Mouse (Mus musculus) Patski (cell line): Measurements from ENCODE around the gene Ece1. TPM values are rescaled to one million over a fixed set of nuclear protein-coding genes. Genes with fewer than 3 reads are reported as not detected.

Experiments
- ATAC-seq: fragments of 100-300 bp; one replicate; pipeline ENCODE4 v1.8.0; 2021
- CTCF ChIA-PET: fragments of 350-600 bp; sonication (Branson Sonifier 250); formaldehyde crosslinking; loops from one replicate; lab custom pipeline; 2022; ENCODE audit warnings: inconsistent platforms; lab: Charles Lee
- POLR2A ChIA-PET: fragments of 350-600 bp; sonication (Branson Sonifier 250); formaldehyde crosslinking; loops from one replicate; lab custom pipeline; 2022; ENCODE audit warnings: antibody characterized with exemption, inconsistent platforms; lab: Charles Lee
- DNase-seq: peaks from one replicate; pipeline ENCODE4 v3.0.0-alpha.2; 2011; ENCODE audit warnings: low read depth, low spot score
- H3K27me3 ChIP-seq: fragments of 371-371 bp; one replicate; pipeline ENCODE4 v1.5.1; 2021
- CTCF ChIP-seq: fragments of 100-300 bp; IDR thresholded peaks from one replicate; pipeline ENCODE4 v1.5.1; 2021
- in situ Hi-C: fragments of 300-500 bp; cut with MboI; formaldehyde crosslinking; loops from 3 replicates; pipeline ENCODE4 v1.11.1; 2018; ENCODE audit warnings: low pct_unique_long_range_greater_than_20kb, mixed read lengths
- polyA plus RNA-seq: library from polyadenylated mRNA; unstranded; gene quantifications from one replicate; pipeline ENCODE4 v1.2.3, GENCODE M21; 2021

Ece1 gene
- polyA plus RNA-seq, 1 experiment from 2014 or later = 147 TPM

GRCm38 (mm10) chr4:137933328-137933727 is 71.3 kb downstream of the Ece1 start:
- no peak for TF ChIP-seq CTCF
- no peak for DNase-seq
- in situ Hi-C loops = no loop called here
- ChIA-PET POLR2A (no interaction called here), CTCF (no interaction called here)
- no peaks in the 10 kb centered on the region for H3K27me3 ChIP-seq
- no peak for ATAC-seq

- CTCF ChIA-PET = interaction anchor here (1.0 kb wide), 1 partner anchor 65 kb away, joined by 3 read pairs; no protein-coding TSS in a partner anchor
- no peak for DNase-seq
- H3K27me3 ChIP-seq = no peaks in the 10 kb centered on the region
- no peak for TF ChIP-seq CTCF
- in situ Hi-C loops = no loop called here
- POLR2A ChIA-PET = no interaction called here
- ATAC-seq = no peak
Observed at GRCm38 (mm10) chr4:137936134-137936533, 74.1 kb downstream of the Ece1 start.

GRCm38 (mm10) chr4:137940061-137940460 is 78.0 kb downstream of the Ece1 start:
- in situ Hi-C loops = loop anchor here (5.0 kb wide), 1 partner anchor 43 kb away; no protein-coding TSS in a partner anchor
- ATAC-seq (no peak), DNase-seq (no peak)
- no peak for TF ChIP-seq CTCF
- POLR2A ChIA-PET = no interaction called here
- CTCF ChIA-PET = interaction anchor here (2.3 kb wide), 1 partner anchor 12 kb away, joined by 11 read pairs; no protein-coding TSS in a partner anchor
- H3K27me3 ChIP-seq = no peaks in the 10 kb centered on the region

- POLR2A ChIA-PET = interaction anchor here (0.6 to 0.7 kb wide), 2 partner anchors 13 to 15 kb away, joined by 3 read pairs; no protein-coding TSS in a partner anchor
- DNase-seq (no peak), ATAC-seq (no peak)
- in situ Hi-C loops = loop anchor here (5.0 kb wide), 1 partner anchor 44 kb away; no protein-coding TSS in a partner anchor
- CTCF ChIA-PET = interaction anchor here (2.0 to 2.3 kb wide), 2 partner anchors 11 to 12 kb away, joined by 4 to 11 read pairs; no protein-coding TSS in a partner anchor
- no peaks in the 10 kb centered on the region for H3K27me3 ChIP-seq
- no peak for TF ChIP-seq CTCF
Observed at GRCm38 (mm10) chr4:137941131-137941844, 79.3 kb downstream of the Ece1 start.

GRCm38 (mm10) chr4:137941871-137942781 is 80.1 kb downstream of the Ece1 start:
- DNase-seq = no peak
- in situ Hi-C loops = loop anchor here (5.0 kb wide), 1 partner anchor 45 kb away; no protein-coding TSS in a partner anchor

GRCm38 (mm10) chr4:137942782-137943486 is 80.9 kb downstream of the Ece1 start:
- H3K27me3 ChIP-seq = no peaks in the 10 kb centered on the region
- in situ Hi-C loops = loop anchor here (5.0 kb wide), 1 partner anchor 46 kb away; no protein-coding TSS in a partner anchor
- no peak for TF ChIP-seq CTCF
- DNase-seq (no peak), ATAC-seq (no peak)
- ChIA-PET CTCF (interaction anchor here (1.8 to 2.1 kb wide), 3 partner anchors 10 to 25 kb away, joined by 4 to 8 read pairs (median 5); no protein-coding TSS in a partner anchor), POLR2A (interaction anchor here (1.1 kb wide), 1 partner anchor 13 kb away, joined by 4 read pairs; no protein-coding TSS in a partner anchor)

More at GRCm38 (mm10) chr4:137941871-137942781, 80.1 kb downstream of the Ece1 start:
- POLR2A ChIA-PET = interaction anchor here (1.1 kb wide), 1 partner anchor 14 kb away, joined by 4 read pairs; no protein-coding TSS in a partner anchor
- H3K27me3 ChIP-seq = no peaks in the 10 kb centered on the region
- CTCF ChIA-PET = interaction anchor here (1.8 to 2.3 kb wide), 4 partner anchors 10 to 24 kb away, joined by 4 to 11 read pairs (median 6); no protein-coding TSS in a partner anchor
- no peak for ATAC-seq
- no peak for TF ChIP-seq CTCF

- TF ChIP-seq CTCF = no peak
- ChIA-PET CTCF (interaction anchor here (1.8 to 2.1 kb wide), 3 partner anchors 9 to 25 kb away, joined by 4 to 8 read pairs (median 5); no protein-coding TSS in a partner anchor), POLR2A (no interaction called here)
- ATAC-seq (no peak), DNase-seq (no peak)
- H3K27me3 ChIP-seq = no peaks in the 10 kb centered on the region
- in situ Hi-C loops = loop anchor here (5.0 kb wide), 1 partner anchor 46 kb away; no protein-coding TSS in a partner anchor
Observed at GRCm38 (mm10) chr4:137943540-137943939, 81.5 kb downstream of the Ece1 start.

- in situ Hi-C loops = loop anchor here (5.0 kb wide), 1 partner anchor 93 kb away; no protein-coding TSS in a partner anchor
- ATAC-seq (no peak), DNase-seq (no peak)
- TF ChIP-seq CTCF = no peak
- ChIA-PET POLR2A (interaction anchor here (0.6 kb wide), 1 partner anchor 83 kb away, joined by 3 read pairs; the partner anchor contains the start of gene Ece1), CTCF (interaction anchor here (1.3 to 1.4 kb wide), 3 partner anchors 16 to 110 kb away, joined by 3 read pairs; no protein-coding TSS in a partner anchor)
- no peaks in the 10 kb centered on the region for H3K27me3 ChIP-seq
Observed at GRCm38 (mm10) chr4:137945376-137945775, 83.3 kb downstream of the Ece1 start.

- POLR2A ChIA-PET = no interaction called here
- TF ChIP-seq CTCF = no peak
- CTCF ChIA-PET = interaction anchor here (1.4 kb wide), 1 partner anchor 90 kb away, joined by 3 read pairs; no protein-coding TSS in a partner anchor
- ATAC-seq (no peak), DNase-seq (no peak)
- in situ Hi-C loops = loop anchor here (5.0 kb wide), 1 partner anchor 94 kb away; no protein-coding TSS in a partner anchor
- H3K27me3 ChIP-seq = no peaks in the 10 kb centered on the region
Observed at GRCm38 (mm10) chr4:137946419-137946818, 84.4 kb downstream of the Ece1 start.
